Mouse (Mus musculus): ENCODE results near the gene Washc3.

Gene Washc3

GRCm38 (mm10) chr10:88252121-88252862 lies 51.4 kb downstream of the Washc3 start:
- no peak for DNase-seq (ENCODE audit: extremely low read depth, insufficient read length, low spot score)

- DNase-seq (ENCODE audit: extremely low read depth, insufficient read length, low spot score), result no peak
Observed at GRCm38 (mm10) chr10:88255556-88255955, 54.7 kb downstream of the Washc3 start.

- no peak for DNase-seq (ENCODE audit: extremely low read depth, insufficient read length, low spot score)
Observed at GRCm38 (mm10) chr10:88260309-88260708, 59.4 kb downstream of the Washc3 start.

- no peak for DNase-seq (ENCODE audit: extremely low read depth, insufficient read length, low spot score)
Observed at GRCm38 (mm10) chr10:88261186-88261585, 60.3 kb downstream of the Washc3 start.

- DNase-seq (ENCODE audit: extremely low read depth, insufficient read length, low spot score), result no peak
Observed at GRCm38 (mm10) chr10:88263383-88263782, 62.5 kb downstream of the Washc3 start.

- no peak for DNase-seq (ENCODE audit: extremely low read depth, insufficient read length, low spot score)
Observed at GRCm38 (mm10) chr10:88274045-88274444, 73.2 kb downstream of the Washc3 start.

- no peak for DNase-seq (ENCODE audit: extremely low read depth, insufficient read length, low spot score)
Observed at GRCm38 (mm10) chr10:88281699-88282098, 80.8 kb downstream of the Washc3 start.

- DNase-seq (ENCODE audit: extremely low read depth, insufficient read length, low spot score), result no peak
Observed at GRCm38 (mm10) chr10:88284343-88284990, 83.6 kb downstream of the Washc3 start.

GRCm38 (mm10) chr10:88287261-88287660 lies 86.4 kb downstream of the Washc3 start:
- no peak for DNase-seq (ENCODE audit: extremely low read depth, insufficient read length, low spot score)

GRCm38 (mm10) chr10:88288061-88288460 lies 87.2 kb downstream of the Washc3 start:
- DNase-seq (ENCODE audit: extremely low read depth, insufficient read length, low spot score), result no peak

GRCm38 (mm10) chr10:88295091-88295490 lies 94.2 kb downstream of the Washc3 start:
- no peak for DNase-seq (ENCODE audit: extremely low read depth, insufficient read length, low spot score)
